Mouse (Mus musculus): ENCODE data around the gene Angel1. TPM values are rescaled to one million over a fixed set of nuclear protein-coding genes. Genes with fewer than 3 reads are reported as not detected.

Gene Angel1
- total and polyA plus RNA-seq, 3 experiments, result 1.3 to 5.3 TPM; not detected in 1

- Histone ChIP-seq H3K4me3 (ENCODE audit: control insufficient read depth in 1 of 2, insufficient read depth in 1 of 2, low read depth in 2 of 2, low read length in 2 of 2) (no peak overlapping the region), H3K27ac (ENCODE audit: control insufficient read depth, low read depth, low read length) (no peak overlapping the region), H3K9me3 (replicated peaks; ENCODE audit: insufficient read depth, low read length) (no peaks in the 10 kb centered on the region), H3K79me2 (ENCODE audit: control insufficient read depth, insufficient read depth, low read length, poor library complexity) (no peaks in the 10 kb centered on the region), H3K27me3 (ENCODE audit: control insufficient read depth in 1 of 2, insufficient read depth in 2 of 2, low read length in 2 of 2) (no peaks in the 10 kb centered on the region), H3K36me3 (ENCODE audit: control insufficient read depth in 1 of 2, insufficient read depth in 2 of 2, low read length in 2 of 2) (no peaks in the 10 kb centered on the region), H3K9ac (ENCODE audit: control insufficient read depth, low read depth, low read length, poor library complexity, severe bottlenecking) (no peak overlapping the region), H3K4me1 (ENCODE audit: control insufficient read depth in 1 of 2, insufficient read depth in 2 of 2, low read length in 2 of 2) (no peaks in the 10 kb centered on the region)
- DNase-seq (ENCODE audit: low read depth, low spot score), result peak; percentile 16
- TF ChIP-seq CTCF (IDR thresholded peaks at IDR 0.05 in 2 of 3, conservative IDR thresholded peaks at IDR 0.05 in 1 of 3; ENCODE audit: control insufficient read depth in 1 of 3, insufficient read depth in 1 of 3, low read depth in 2 of 3, low read length in 3 of 3, poor library complexity in 1 of 3, severe bottlenecking in 1 of 3), result peak in 2 of 3 experiments; percentile 24 to 35; a peak in 3 of 6 replicates
- no peak for TF ChIP-seq ZKSCAN1 (IDR thresholded peaks at IDR 0.05; ENCODE audit: low read depth, low read length)
- TF ChIP-seq GATA1 (IDR thresholded peaks at IDR 0.05; ENCODE audit: low read depth, low read length), result no peak
- TF ChIP-seq MAFK (IDR thresholded peaks at IDR 0.05; ENCODE audit: borderline replicate concordance, low read depth, low read length), result no peak
- TF ChIP-seq USF1 (IDR thresholded peaks at IDR 0.05; ENCODE audit: low read depth, low read length), result no peak
- TF ChIP-seq NELFE (IDR thresholded peaks at IDR 0.05; ENCODE audit: low read depth, low read length), result no peak
- peak; percentile 19; the same call in 1 of the 2 replicates for TF ChIP-seq SMC3 (IDR thresholded peaks at IDR 0.05; ENCODE audit: low read depth, low read length)
- TF ChIP-seq KAT2A (conservative IDR thresholded peaks at IDR 0.05; ENCODE audit: low read depth, low read length), result no peak
- TF ChIP-seq JUND (IDR thresholded peaks at IDR 0.05; ENCODE audit: low read depth, low read length), result no peak
- no peak for TF ChIP-seq ETS1 (IDR thresholded peaks at IDR 0.05; ENCODE audit: low read depth, low read length)
- peak; percentile 49; the same call in 1 of the 2 replicates for TF ChIP-seq ZNF384 (IDR thresholded peaks at IDR 0.05; ENCODE audit: low read depth, low read length)
- TF ChIP-seq RAD21 (IDR thresholded peaks at IDR 0.05; ENCODE audit: low read depth, low read length), result peak; percentile 20
Measured at GRCm38 (mm10) chr12:86714026-86714425, 12.2 kb downstream of the Angel1 start.

- Histone ChIP-seq H3K4me1 (ENCODE audit: control insufficient read depth in 1 of 2, insufficient read depth in 2 of 2, low read length in 2 of 2) (no peaks in the 10 kb centered on the region), H3K27me3 (ENCODE audit: control insufficient read depth in 1 of 2, insufficient read depth in 2 of 2, low read length in 2 of 2) (no peaks in the 10 kb centered on the region), H3K9ac (ENCODE audit: control insufficient read depth, low read depth, low read length, poor library complexity, severe bottlenecking) (no peak overlapping the region), H3K36me3 (ENCODE audit: control insufficient read depth in 1 of 2, insufficient read depth in 2 of 2, low read length in 2 of 2) (no peaks in the 10 kb centered on the region), H3K79me2 (ENCODE audit: control insufficient read depth, insufficient read depth, low read length, poor library complexity) (no peaks in the 10 kb centered on the region), H3K27ac (ENCODE audit: control insufficient read depth, low read depth, low read length) (no peak overlapping the region), H3K9me3 (replicated peaks; ENCODE audit: insufficient read depth, low read length) (no peaks in the 10 kb centered on the region), H3K4me3 (ENCODE audit: control insufficient read depth in 1 of 2, insufficient read depth in 1 of 2, low read depth in 2 of 2, low read length in 2 of 2) (no peak overlapping the region)
- TF ChIP-seq MEF2A (IDR thresholded peaks at IDR 0.05; ENCODE audit: extremely low read depth, insufficient replicate concordance, low read depth, low read length, poor library complexity, severe bottlenecking), result no peak
- TF ChIP-seq JUND (IDR thresholded peaks at IDR 0.05; ENCODE audit: low read depth, low read length), result no peak
- no peak for TF ChIP-seq KAT2A (conservative IDR thresholded peaks at IDR 0.05; ENCODE audit: low read depth, low read length)
- TF ChIP-seq MXI1 (IDR thresholded peaks at IDR 0.05; ENCODE audit: low read depth, low read length), result no peak
- no peak for TF ChIP-seq ZNF384 (IDR thresholded peaks at IDR 0.05; ENCODE audit: low read depth, low read length)
- no peak for TF ChIP-seq MAX (IDR thresholded peaks at IDR 0.05; ENCODE audit: low read length)
- TF ChIP-seq MYB (IDR thresholded peaks at IDR 0.05; ENCODE audit: low read depth, low read length), result no peak
- TF ChIP-seq E2F4 (IDR thresholded peaks at IDR 0.05; ENCODE audit: borderline replicate concordance, low read depth, low read length), result no peak
- TF ChIP-seq GATA1 (IDR thresholded peaks at IDR 0.05; ENCODE audit: low read depth, low read length), result no peak
- TF ChIP-seq CHD1 (IDR thresholded peaks at IDR 0.05; ENCODE audit: low read depth, low read length), result no peak
- no peak for TF ChIP-seq USF1 (IDR thresholded peaks at IDR 0.05; ENCODE audit: low read depth, low read length)
- TF ChIP-seq EP300 (IDR thresholded peaks at IDR 0.05; ENCODE audit: low read depth in 1 of 2, low read length in 2 of 2), result no peak
- no peak for TF ChIP-seq MAZ (IDR thresholded peaks at IDR 0.05; ENCODE audit: low read depth, low read length)
- no peak for DNase-seq (ENCODE audit: low read depth, low spot score)
Measured at GRCm38 (mm10) chr12:86705843-86706242, 20.4 kb downstream of the Angel1 start.

All from MEL (cell line).